Mouse (Mus musculus): ENCODE measurements at regions not wholly inside any gene's neighbourhood (a gene's known extent, or its start where the extent isn't known, plus 50 kb on each side); places are given as distances from the start of the nearest gene placed in this dataset.

DNA sequence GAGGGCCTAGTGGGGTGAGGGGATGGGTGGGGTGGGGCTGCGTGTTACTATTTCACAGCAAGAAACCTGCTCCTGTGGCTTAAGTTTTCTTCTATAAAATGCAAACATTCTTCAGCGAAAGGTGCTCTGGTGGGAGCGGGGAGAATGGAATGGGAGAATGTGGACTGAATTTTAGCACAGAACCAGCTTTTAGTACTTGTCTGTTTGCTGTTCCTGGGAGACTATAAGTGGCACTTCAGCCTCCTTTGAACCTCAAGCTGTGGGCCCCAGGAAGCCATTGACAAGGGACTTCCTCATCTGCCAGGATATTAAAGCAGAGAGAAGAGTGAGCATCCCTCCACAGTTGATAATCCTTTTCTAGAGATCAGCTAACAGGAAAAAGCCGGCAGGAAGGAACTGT is 580.2 kb downstream of the Zfp706 start:
- no peak for ATAC-seq (replicated peaks; ENCODE audit: extremely low read depth, insufficient read depth, low FRiP score)
- Histone ChIP-seq H3K4me1 (ENCODE audit: control insufficient read depth, insufficient read depth, low read length) (peaks cover 9% of the 10 kb centered on the region; the same call in 1 of the 2 replicates), H3K4me2 (ENCODE audit: low read depth, low read length) (no peak overlapping the region), H3K9me3 (replicated peaks; ENCODE audit: control insufficient read depth, low read length) (no peaks in the 10 kb centered on the region), H3K4me3 (ENCODE audit: low read length) (no peak overlapping the region), H3K36me3 (ENCODE audit: control insufficient read depth, insufficient read depth) (no peaks in the 10 kb centered on the region), H3K27ac (ENCODE audit: low read length) (peak overlapping the region; percentile 7; the same call in 1 of the 2 replicates), H3K27me3 (ENCODE audit: control insufficient read depth, insufficient read depth, low read length) (no peaks in the 10 kb centered on the region), H3K9ac (ENCODE audit: low read length) (no peak overlapping the region)
- 48% methylated on average over 4 of the region's 4 CpGs for WGBS

DNA sequence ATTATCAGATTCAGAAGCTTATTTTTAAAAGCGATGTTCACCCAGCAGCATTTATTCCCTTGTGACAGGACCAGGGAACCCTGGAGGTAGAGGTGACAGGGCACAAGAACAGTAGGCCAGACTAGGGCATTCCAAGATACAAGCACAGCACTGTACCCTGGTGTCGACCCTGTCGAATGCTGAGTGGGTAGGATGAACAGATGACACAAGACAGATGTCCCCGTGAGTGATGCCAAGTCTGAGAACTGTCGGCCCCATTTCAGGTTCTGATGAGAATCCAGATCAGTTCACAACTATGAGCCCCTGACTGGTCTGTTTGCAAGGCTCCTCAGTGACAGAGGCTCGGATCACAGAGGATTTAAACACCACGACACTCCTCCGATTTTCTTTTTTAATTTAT is 581.7 kb downstream of the Zfp706 start:
- Histone ChIP-seq H3K27me3 (ENCODE audit: control insufficient read depth, insufficient read depth, low read length) (no peaks in the 10 kb centered on the region), H3K9me3 (replicated peaks; ENCODE audit: control insufficient read depth, low read length) (no peaks in the 10 kb centered on the region), H3K4me3 (ENCODE audit: low read length) (no peak overlapping the region), H3K9ac (ENCODE audit: low read length) (no peak overlapping the region), H3K4me1 (ENCODE audit: control insufficient read depth, insufficient read depth, low read length) (peaks cover 9% of the 10 kb centered on the region; the same call in 1 of the 2 replicates), H3K27ac (ENCODE audit: low read length) (no peak overlapping the region), H3K4me2 (ENCODE audit: low read depth, low read length) (no peak overlapping the region), H3K36me3 (ENCODE audit: control insufficient read depth, insufficient read depth) (no peaks in the 10 kb centered on the region)
- ATAC-seq (replicated peaks; ENCODE audit: extremely low read depth, insufficient read depth, low FRiP score): no peak
- 55% methylated on average over 8 of the region's 8 CpGs for WGBS

DNA sequence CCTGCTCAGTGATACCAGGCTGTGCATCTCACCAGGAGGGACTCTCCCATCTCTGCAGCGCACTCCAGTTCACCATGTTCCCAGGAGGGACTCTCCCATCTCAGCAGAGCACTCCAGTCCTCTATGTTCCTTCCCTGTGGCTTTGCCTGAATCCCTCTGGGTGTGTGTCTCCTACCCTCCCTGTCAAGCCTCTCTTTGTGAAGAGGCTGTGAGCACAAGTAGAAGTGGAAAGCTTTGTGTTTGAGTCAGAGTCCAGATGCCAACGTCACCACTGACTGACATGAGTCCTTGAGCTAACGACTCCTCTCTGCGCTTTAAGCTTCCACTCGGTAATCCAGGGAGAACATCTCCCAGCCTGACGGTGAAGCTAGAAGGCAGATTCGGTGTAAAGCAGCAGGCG is 583.5 kb downstream of the Zfp706 start:
- H3K9ac ChIP-seq (ENCODE audit: low read length): no peak overlapping the region
- H3K27me3 ChIP-seq (ENCODE audit: control insufficient read depth, insufficient read depth, low read length): no peaks in the 10 kb centered on the region
- H3K9me3 ChIP-seq (replicated peaks; ENCODE audit: control insufficient read depth, low read length): no peaks in the 10 kb centered on the region
- H3K4me3 ChIP-seq (ENCODE audit: low read length): no peak overlapping the region
- WGBS: 75% methylated on average over 8 of the region's 8 CpGs
- H3K27ac ChIP-seq (ENCODE audit: low read length): no peak overlapping the region
- no peak overlapping the region for H3K4me2 ChIP-seq (ENCODE audit: low read depth, low read length)
- H3K4me1 ChIP-seq (ENCODE audit: control insufficient read depth, insufficient read depth, low read length): peaks cover 16% of the 10 kb centered on the region; the same call in 1 of the 2 replicates
- no peak for ATAC-seq (replicated peaks; ENCODE audit: extremely low read depth, insufficient read depth, low FRiP score)
- no peaks in the 10 kb centered on the region for H3K36me3 ChIP-seq (ENCODE audit: control insufficient read depth, insufficient read depth)

DNA sequence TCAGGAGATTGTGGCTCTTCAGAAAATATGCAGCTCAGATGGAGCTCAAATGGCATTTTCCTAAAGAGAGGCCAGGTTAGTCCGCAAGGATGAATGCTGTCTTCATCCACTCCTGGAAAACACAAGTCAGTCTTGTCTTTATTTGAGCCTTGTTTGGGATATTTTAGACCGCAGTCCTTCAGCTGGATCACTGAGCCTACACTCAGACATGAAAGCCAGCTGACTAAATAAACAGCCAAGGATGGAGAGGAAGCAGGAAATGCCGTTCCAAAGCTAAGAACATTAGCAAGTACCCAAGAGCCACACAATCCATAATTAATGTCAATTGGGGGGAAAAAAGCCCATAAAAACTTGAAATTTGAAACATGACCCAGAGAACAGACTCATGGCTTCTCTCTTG is 584.8 kb downstream of the Zfp706 start:
- ATAC-seq (replicated peaks; ENCODE audit: extremely low read depth, insufficient read depth, low FRiP score): no peak
- Histone ChIP-seq H3K9me3 (replicated peaks; ENCODE audit: control insufficient read depth, low read length) (no peaks in the 10 kb centered on the region), H3K4me3 (ENCODE audit: low read length) (no peak overlapping the region), H3K27ac (ENCODE audit: low read length) (no peak overlapping the region), H3K27me3 (ENCODE audit: control insufficient read depth, insufficient read depth, low read length) (no peaks in the 10 kb centered on the region), H3K4me1 (ENCODE audit: control insufficient read depth, insufficient read depth, low read length) (peaks cover 12% of the 10 kb centered on the region; the same call in 1 of the 2 replicates), H3K4me2 (ENCODE audit: low read depth, low read length) (no peak overlapping the region), H3K9ac (ENCODE audit: low read length) (no peak overlapping the region), H3K36me3 (ENCODE audit: control insufficient read depth, insufficient read depth) (no peaks in the 10 kb centered on the region)
- 60% methylated on average over 3 of the region's 3 CpGs for WGBS

DNA sequence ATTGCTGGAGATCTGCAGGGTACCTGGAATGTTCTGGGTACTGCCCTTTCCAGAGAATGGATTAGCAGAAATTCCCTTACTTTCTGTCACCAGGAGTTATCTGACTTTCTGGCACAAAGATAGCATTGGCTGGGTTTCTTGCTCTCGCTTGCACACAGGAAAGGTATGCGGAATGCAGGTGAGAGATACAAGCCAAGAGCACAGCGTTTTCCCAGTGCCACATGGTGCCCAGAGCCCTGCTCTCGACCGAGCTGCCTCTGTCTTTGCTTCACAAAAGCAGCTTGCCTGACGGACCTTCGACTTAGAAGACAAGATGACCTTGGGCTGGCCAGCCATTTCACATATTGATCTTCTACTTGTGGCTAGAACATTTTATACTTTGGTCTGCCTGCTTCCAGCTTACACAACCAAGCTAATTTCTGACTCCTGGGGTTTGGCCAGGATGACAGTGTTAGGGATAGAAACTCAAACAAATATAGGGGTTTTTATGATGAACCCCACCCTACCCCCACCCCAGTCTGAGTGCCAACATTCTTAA is 587.6 kb downstream of the Zfp706 start:
- Histone ChIP-seq H3K4me2 (ENCODE audit: low read depth, low read length) (no peak overlapping the region), H3K4me1 (ENCODE audit: control insufficient read depth, insufficient read depth, low read length) (peaks cover 7% of the 10 kb centered on the region; the same call in 1 of the 2 replicates), H3K27me3 (ENCODE audit: control insufficient read depth, insufficient read depth, low read length) (no peaks in the 10 kb centered on the region), H3K4me3 (ENCODE audit: low read length) (no peak overlapping the region), H3K36me3 (ENCODE audit: control insufficient read depth, insufficient read depth) (no peaks in the 10 kb centered on the region), H3K9ac (ENCODE audit: low read length) (no peak overlapping the region; the same call in 1 of the 2 replicates), H3K27ac (ENCODE audit: low read length) (no peak overlapping the region), H3K9me3 (replicated peaks; ENCODE audit: control insufficient read depth, low read length) (no peaks in the 10 kb centered on the region)
- WGBS: 44% methylated on average over 7 of the region's 7 CpGs
- no peak for ATAC-seq (replicated peaks; ENCODE audit: extremely low read depth, insufficient read depth, low FRiP score)

DNA sequence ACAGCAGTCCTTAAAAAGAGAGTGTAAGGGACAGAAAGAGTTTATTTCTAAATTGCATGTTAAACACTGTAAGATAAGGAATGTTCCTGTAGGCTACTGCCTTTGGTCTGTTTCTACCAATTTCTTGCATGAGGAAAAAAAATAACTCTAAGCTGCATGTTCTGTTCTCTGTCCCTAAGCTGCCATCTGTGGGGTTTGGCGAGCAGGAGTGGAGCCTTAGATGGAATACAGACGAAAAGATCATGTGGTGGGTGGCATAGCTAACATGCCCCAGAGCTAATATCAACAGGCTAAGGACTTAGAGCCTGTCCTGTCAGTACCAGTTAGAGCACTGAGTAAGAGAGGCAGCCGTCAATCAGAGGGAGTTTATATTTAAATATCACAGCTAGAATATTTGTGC is 590.1 kb downstream of the Zfp706 start:
- Histone ChIP-seq H3K36me3 (ENCODE audit: control insufficient read depth, insufficient read depth) (no peaks in the 10 kb centered on the region), H3K27me3 (ENCODE audit: control insufficient read depth, insufficient read depth, low read length) (no peaks in the 10 kb centered on the region), H3K9me3 (replicated peaks; ENCODE audit: control insufficient read depth, low read length) (no peaks in the 10 kb centered on the region), H3K27ac (ENCODE audit: low read length) (no peak overlapping the region), H3K4me2 (ENCODE audit: low read depth, low read length) (no peak overlapping the region), H3K4me3 (ENCODE audit: low read length) (no peak overlapping the region), H3K9ac (ENCODE audit: low read length) (no peak overlapping the region), H3K4me1 (ENCODE audit: control insufficient read depth, insufficient read depth, low read length) (peaks cover 7% of the 10 kb centered on the region; the same call in 1 of the 2 replicates)
- 54% methylated on average over 3 of the region's 3 CpGs for WGBS
- no peak for ATAC-seq (replicated peaks; ENCODE audit: extremely low read depth, insufficient read depth, low FRiP score)

DNA sequence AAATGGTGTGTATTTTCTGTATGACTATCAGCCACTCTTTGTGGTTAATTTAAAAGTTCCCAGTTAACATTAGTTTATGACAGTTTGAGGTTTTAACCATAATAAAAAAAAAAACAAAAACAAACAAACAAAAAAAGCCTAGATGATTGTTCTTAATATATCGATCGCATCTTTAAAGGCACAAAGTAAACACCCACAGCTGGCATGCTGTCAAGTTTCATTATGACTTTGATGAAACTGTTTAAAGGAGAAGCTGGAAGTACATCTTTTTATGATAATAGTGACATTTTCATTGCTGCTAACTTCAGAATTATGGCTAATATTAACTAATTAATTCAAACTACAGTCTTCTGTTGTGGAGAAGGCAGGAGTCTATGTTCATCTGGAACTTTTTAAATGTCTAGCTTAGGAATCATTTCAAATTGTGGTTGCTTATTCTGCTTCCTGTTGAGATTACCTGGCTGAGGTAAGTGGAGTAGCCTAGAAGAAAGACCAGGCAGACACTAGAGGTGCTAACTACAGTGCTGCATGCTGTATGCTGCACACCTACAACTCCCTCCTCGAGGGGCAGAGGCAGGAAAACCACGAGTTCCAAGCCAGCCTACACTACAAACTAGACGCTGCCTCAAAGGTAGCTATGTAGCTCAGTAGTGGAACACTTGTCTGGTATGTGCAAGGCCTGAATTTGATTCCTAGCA is 591.9 kb downstream of the Zfp706 start:
- H3K9ac ChIP-seq (ENCODE audit: low read length): no peak overlapping the region
- no peak overlapping the region for H3K4me2 ChIP-seq (ENCODE audit: low read depth, low read length)
- H3K9me3 ChIP-seq (replicated peaks; ENCODE audit: control insufficient read depth, low read length): no peaks in the 10 kb centered on the region
- no peak overlapping the region for H3K4me3 ChIP-seq (ENCODE audit: low read length)
- H3K27ac ChIP-seq (ENCODE audit: low read length): no peak overlapping the region
- peaks cover 7% of the 10 kb centered on the region; the same call in 1 of the 2 replicates for H3K4me1 ChIP-seq (ENCODE audit: control insufficient read depth, insufficient read depth, low read length)
- no peaks in the 10 kb centered on the region for H3K27me3 ChIP-seq (ENCODE audit: control insufficient read depth, insufficient read depth, low read length)
- H3K36me3 ChIP-seq (ENCODE audit: control insufficient read depth, insufficient read depth): no peaks in the 10 kb centered on the region
- ATAC-seq (replicated peaks; ENCODE audit: extremely low read depth, insufficient read depth, low FRiP score): no peak
- WGBS: 75% methylated on average over 5 of the region's 5 CpGs

GRCm38 (mm10) chr15:36412016-36412415 is 595.6 kb downstream of the Zfp706 start:
- Histone ChIP-seq H3K27me3 (ENCODE audit: control insufficient read depth, insufficient read depth, low read length) (no peaks in the 10 kb centered on the region), H3K4me2 (ENCODE audit: low read depth, low read length) (no peak overlapping the region), H3K36me3 (ENCODE audit: control insufficient read depth, insufficient read depth) (no peaks in the 10 kb centered on the region), H3K4me1 (ENCODE audit: control insufficient read depth, insufficient read depth, low read length) (no peaks in the 10 kb centered on the region), H3K27ac (ENCODE audit: low read length) (no peak overlapping the region), H3K4me3 (ENCODE audit: low read length) (no peak overlapping the region), H3K9ac (ENCODE audit: low read length) (no peak overlapping the region), H3K9me3 (replicated peaks; ENCODE audit: control insufficient read depth, low read length) (no peaks in the 10 kb centered on the region)
- WGBS: 90% methylated on average over 3 of the region's 3 CpGs
- ATAC-seq (replicated peaks; ENCODE audit: extremely low read depth, insufficient read depth, low FRiP score): no peak

DNA sequence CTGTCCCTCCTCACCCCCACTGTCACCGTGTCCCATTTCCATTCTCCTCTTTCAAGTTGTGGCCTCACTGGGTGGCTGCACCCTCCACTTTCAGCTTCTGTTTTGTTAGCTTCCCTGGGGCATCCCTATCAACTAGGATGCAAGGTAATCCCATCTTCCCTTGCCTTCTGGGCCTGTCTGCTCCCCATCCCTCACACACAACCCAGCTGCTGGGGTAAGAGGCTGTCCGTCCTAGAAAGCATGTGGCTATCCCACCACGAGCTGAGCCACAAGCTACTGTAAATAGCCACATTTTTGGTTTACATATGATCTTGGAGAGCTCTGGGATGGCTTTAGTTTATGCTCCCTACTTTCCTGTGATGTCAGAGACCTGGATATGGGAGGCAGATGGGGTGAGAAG is 602.1 kb downstream of the Zfp706 start:
- Histone ChIP-seq H3K27ac (ENCODE audit: low read length) (no peak overlapping the region), H3K9ac (ENCODE audit: low read length) (no peak overlapping the region), H3K9me3 (replicated peaks; ENCODE audit: control insufficient read depth, low read length) (no peaks in the 10 kb centered on the region), H3K4me1 (ENCODE audit: control insufficient read depth, insufficient read depth, low read length) (peaks cover 3% of the 10 kb centered on the region; the same call in 1 of the 2 replicates), H3K36me3 (ENCODE audit: control insufficient read depth, insufficient read depth) (no peaks in the 10 kb centered on the region), H3K27me3 (ENCODE audit: control insufficient read depth, insufficient read depth, low read length) (no peaks in the 10 kb centered on the region), H3K4me2 (ENCODE audit: low read depth, low read length) (no peak overlapping the region), H3K4me3 (ENCODE audit: low read length) (no peak overlapping the region)
- no peak for ATAC-seq (replicated peaks; ENCODE audit: extremely low read depth, insufficient read depth, low FRiP score)
- 77% methylated on average over 3 of the region's 3 CpGs for whole genome bisulfite sequencing

Measured in heart, embryonic 16.5 days (tissue).